Mouse (Mus musculus): Measurements from ENCODE around the gene Jmjd7.

The Jmjd7 gene

GRCm38 (mm10) chr2:120026984-120027949 lies at the start of gene Jmjd7, which contains the start of gene Gm28042:
Gene Jmjd7, plus strand, starts transcription at chr2:120027483.
Gene Gm28042, plus strand, starts transcription at chr2:120027493.
- peak; percentile 91 for DNase-seq (ENCODE audit: extremely low spot score)

GRCm38 (mm10) chr2:119980343-119980986 lies 46.8 kb upstream of the Jmjd7 start:
- DNase-seq (ENCODE audit: extremely low spot score): no peak

GRCm38 (mm10) chr2:119981631-119982030 lies 45.7 kb upstream of the Jmjd7 start:
- DNase-seq (ENCODE audit: extremely low spot score): no peak

- DNase-seq (ENCODE audit: extremely low spot score): no peak
Observed at GRCm38 (mm10) chr2:119985871-119986270, 41.4 kb upstream of the Jmjd7 start.

DNA sequence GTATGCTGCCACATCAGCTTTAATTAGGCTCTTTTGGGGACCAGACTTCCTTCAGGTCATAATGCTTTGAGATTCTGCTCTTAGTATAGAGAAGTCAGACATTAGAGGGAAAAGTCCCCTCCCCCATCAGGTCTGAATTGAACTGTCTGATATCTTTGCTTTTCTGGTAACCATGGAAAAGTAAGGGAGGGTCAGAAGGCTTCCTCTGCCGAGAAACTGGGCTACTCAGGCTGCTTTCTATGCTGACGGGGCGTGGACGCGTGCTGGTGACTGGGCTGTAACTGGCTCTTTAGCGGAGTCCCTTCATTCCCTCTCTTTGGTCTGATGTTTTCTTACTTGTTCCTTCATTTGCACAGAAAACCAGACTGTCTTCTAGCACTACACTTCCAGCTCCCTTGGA lies 40.9 kb upstream of the Jmjd7 start:
- no peak for DNase-seq (ENCODE audit: extremely low spot score)

- DNase-seq (ENCODE audit: extremely low spot score): no peak
Observed at GRCm38 (mm10) chr2:119987441-119987840, 39.8 kb upstream of the Jmjd7 start.

- no peak for DNase-seq (ENCODE audit: extremely low spot score)
Observed at GRCm38 (mm10) chr2:119988952-119989351, 38.3 kb upstream of the Jmjd7 start.

DNA sequence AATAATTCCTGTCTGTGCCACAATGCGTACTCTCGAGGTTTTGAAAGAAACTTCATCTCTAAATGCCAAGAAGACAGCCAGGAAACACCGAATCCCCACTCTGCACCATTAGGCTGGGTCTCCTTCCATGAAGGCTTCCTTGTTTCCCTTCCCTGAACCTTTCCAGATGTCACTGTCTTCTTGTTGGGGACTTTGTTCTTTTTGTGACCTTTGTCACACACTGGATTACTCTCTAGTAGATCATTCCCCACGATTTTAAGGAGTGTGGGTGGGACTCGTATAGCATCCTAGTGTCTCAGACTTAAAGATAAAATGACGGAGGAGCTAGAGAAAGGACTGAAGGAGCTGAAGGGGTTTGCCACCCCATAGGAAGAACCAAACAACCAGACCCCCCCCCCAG lies 36.4 kb upstream of the Jmjd7 start:
- no peak for DNase-seq (ENCODE audit: extremely low spot score)

DNA sequence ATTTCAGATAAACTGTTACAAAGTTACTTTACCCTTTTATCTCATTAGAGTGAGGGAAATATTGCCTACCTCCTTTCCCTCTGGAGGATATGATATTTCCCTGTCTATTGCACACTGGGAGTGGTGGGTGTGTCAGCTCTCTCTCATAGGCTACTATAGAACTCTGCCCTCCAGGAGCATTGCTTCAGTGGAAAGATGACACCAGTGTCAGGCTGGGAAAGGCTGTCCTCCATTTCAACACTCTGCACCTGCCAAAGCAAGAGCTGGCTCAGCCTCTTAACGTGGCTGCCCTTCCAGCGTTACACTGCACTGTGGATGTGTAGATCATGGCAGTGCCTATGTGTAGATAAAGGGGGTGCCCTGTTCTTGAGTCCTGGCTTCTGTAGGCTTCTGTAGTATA lies 34.9 kb upstream of the Jmjd7 start:
- DNase-seq (ENCODE audit: extremely low spot score): no peak

DNA sequence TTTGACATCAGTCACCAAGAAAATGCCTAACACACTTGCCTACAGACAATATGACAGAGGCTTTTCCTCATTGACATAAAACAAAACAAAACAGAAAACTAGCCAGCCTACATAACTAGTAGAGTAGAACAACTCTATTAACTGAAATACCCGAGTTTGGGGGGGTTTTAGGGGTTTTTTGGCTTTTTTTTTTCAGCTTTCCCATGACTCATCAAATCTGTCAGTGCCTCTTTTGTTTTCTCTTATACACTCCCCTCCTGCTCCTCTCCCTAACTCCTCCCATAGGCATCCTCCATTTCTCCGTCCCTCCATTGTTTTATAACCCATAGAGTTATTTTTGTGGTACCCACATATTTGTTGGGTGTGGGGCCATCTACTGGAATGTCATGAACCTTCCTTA lies 33.8 kb upstream of the Jmjd7 start:
- DNase-seq (ENCODE audit: extremely low spot score): no peak

DNA sequence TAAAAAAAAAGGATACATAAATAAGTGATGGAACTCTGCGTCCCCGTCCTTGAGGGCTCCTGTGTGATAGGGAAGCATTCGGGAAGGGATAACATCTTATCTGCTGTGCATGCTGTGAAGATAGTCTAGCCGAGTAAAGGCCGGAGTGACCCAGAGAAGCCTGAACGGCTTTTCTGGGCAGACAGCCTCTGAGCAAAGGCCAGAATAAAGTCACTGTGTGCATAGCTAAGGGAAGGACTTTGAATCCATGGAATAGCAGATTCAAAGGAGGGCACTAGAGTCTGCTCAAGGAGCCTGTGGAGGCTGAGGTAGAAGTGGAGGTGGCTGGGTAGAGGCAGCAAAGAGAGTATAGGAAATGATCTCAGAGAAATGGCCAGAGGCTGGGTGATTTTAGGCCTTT lies 32.4 kb upstream of the Jmjd7 start:
- DNase-seq (ENCODE audit: extremely low spot score): no peak

GRCm38 (mm10) chr2:119995391-119996281 lies 31.6 kb upstream of the Jmjd7 start:
- no peak for DNase-seq (ENCODE audit: extremely low spot score)

DNA sequence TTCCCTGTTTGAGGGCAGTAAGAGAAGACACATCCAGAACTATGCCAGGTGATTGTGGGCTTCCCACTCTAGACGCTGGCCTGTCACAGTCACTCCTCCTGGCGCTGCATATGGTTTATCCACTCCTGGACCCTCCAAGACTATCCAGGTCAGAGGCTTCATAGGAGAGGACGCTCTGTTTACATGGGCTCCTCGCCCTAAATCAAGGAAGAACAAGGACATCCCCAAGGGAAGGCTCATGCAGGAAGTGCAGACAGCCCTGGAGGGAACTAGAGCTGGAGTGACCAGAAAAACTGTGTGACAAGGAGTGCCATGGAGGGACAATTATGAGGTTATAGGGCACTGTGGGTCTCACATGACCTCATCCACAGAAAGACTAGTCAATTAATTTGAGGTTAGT lies 29.9 kb upstream of the Jmjd7 start:
- DNase-seq (ENCODE audit: extremely low spot score): no peak

- no peak for DNase-seq (ENCODE audit: extremely low spot score)
Observed at GRCm38 (mm10) chr2:119999731-120000130, 27.6 kb upstream of the Jmjd7 start.

GRCm38 (mm10) chr2:120000882-120001584 lies 26.2 kb upstream of the Jmjd7 start:
- no peak for DNase-seq (ENCODE audit: extremely low spot score)

GRCm38 (mm10) chr2:120001956-120002355 lies 25.3 kb upstream of the Jmjd7 start:
- DNase-seq (ENCODE audit: extremely low spot score): no peak

- no peak for DNase-seq (ENCODE audit: extremely low spot score)
Observed at GRCm38 (mm10) chr2:120003970-120004369, 23.3 kb upstream of the Jmjd7 start.

DNA sequence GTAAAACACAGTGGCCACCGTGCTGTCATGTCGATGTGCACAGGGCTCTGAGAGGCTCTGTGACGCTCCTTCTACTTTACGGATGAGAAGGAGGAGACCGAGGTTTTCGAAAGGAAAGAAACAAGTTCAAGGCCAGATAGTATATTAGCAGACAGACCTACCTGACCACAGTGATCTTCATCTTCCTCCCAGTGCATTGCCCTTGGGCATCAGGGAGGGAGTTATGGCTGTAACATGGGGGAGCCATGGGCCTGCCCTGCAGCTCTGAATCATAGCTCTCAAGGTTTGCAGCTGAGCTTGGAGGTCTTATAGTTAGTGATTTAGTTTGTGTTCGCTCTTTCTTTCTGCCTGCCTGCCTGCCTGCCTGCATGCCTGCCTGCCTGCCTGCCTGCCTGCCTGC lies 20.6 kb upstream of the Jmjd7 start:
- DNase-seq (ENCODE audit: extremely low spot score): no peak

DNA sequence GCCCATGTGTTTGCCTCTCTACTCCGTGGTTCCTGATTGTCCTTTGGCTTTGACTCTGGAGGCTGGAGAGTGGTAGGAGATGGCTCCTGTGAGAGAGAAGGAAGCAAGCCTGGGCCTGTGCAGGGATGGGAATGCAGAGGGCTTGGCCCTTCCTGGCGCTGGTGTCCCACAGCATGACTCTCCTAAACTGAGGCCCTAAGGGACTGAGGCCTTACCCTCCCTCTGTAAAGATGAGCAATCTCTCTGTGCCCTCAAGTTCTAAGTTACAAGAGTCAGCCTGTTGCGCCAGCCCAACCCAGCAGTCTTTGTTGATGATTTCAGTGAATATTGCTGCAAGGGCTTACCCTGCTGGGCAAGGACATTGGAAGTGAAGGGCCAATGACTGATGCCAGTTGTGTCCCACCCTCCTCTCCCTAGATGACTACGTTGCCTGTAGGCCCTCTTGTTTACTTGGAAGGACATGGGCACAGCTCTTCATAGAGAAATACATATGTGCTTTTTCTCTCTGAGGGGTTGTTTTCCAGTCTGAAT lies 19.5 kb upstream of the Jmjd7 start:
- no peak for DNase-seq (ENCODE audit: extremely low spot score)

GRCm38 (mm10) chr2:120008672-120009071 lies 18.6 kb upstream of the Jmjd7 start:
- no peak for DNase-seq (ENCODE audit: extremely low spot score)
